Mouse (Mus musculus) limb, embryonic 14.5 days (tissue): ENCODE measurements around the gene Gm20388. TPM values are rescaled to one million over a fixed set of nuclear protein-coding genes. Genes with fewer than 3 reads are reported as not detected.

ENCODE experiments used
- ATAC-seq: fragments of 200-750 bp; cut with Nextera tagmentation; 2 replicates; pipeline ENCODE4 v1.8.0; 2017; ENCODE audit warnings: low read depth, moderate number of reproducible peaks, moderate TSS enrichment; ENCODE audit not compliant: low FRiP score
- DNase-seq: peaks from one replicate; pipeline ENCODE4 v3.0.0-alpha.2; 2015; ENCODE audit warnings: low spot score
- H3K27ac ChIP-seq: fragments of 300-500 bp; sonication (generic); replicated peaks from 2 replicates; pipeline ENCODE4 v1.5.1; 2014; ENCODE audit warnings: low read depth, mild to moderate bottlenecking, low read length, moderate library complexity, mixed read lengths
- H3K27me3 ChIP-seq: fragments of 300-500 bp; sonication (generic); 2 replicates; pipeline ENCODE4 v1.6.1; 2014; ENCODE audit warnings: low read length, mixed read lengths; ENCODE audit not compliant: control insufficient read depth, insufficient read depth
- H3K36me3 ChIP-seq: fragments of 300-500 bp; sonication (generic); 2 replicates; pipeline ENCODE4 v1.6.1; 2014; ENCODE audit warnings: mild to moderate bottlenecking, low read length, moderate library complexity, mixed read lengths; ENCODE audit not compliant: control insufficient read depth, insufficient read depth
- H3K4me1 ChIP-seq: fragments of 300-500 bp; sonication (generic); 2 replicates; pipeline ENCODE4 v1.6.1; 2014; ENCODE audit warnings: antibody characterized with exemption, low read length, mixed read lengths; ENCODE audit not compliant: control insufficient read depth, insufficient read depth
- H3K4me2 ChIP-seq: fragments of 300-500 bp; sonication (generic); replicated peaks from 2 replicates; pipeline ENCODE4 v1.6.1; 2014; ENCODE audit warnings: low read depth, mild to moderate bottlenecking, low read length, moderate library complexity; ENCODE audit not compliant: severe bottlenecking
- H3K4me3 ChIP-seq: fragments of 300-500 bp; sonication (generic); replicated peaks from 2 replicates; pipeline ENCODE4 v1.5.1; 2014; ENCODE audit warnings: low read length
- H3K9ac ChIP-seq: fragments of 300-500 bp; sonication (generic); 2 replicates; pipeline ENCODE4 v1.6.1; 2014; ENCODE audit warnings: mild to moderate bottlenecking, low read depth, low read length, moderate library complexity; ENCODE audit not compliant: severe bottlenecking
- H3K9me3 ChIP-seq: fragments of 300-500 bp; sonication (generic); 2 replicates; pipeline ENCODE4 v1.6.1; 2016; ENCODE audit warnings: low read length; ENCODE audit not compliant: control insufficient read depth
- POLR2A ChIP-seq: fragments of 200-500 bp; IDR thresholded peaks from 2 replicates; pipeline ENCODE4 v1.8.0; 2012; ENCODE audit warnings: inconsistent platforms, mild to moderate bottlenecking, moderate library complexity, borderline replicate concordance; ENCODE audit not compliant: insufficient read depth, insufficient read length; ENCODE audit errors: extremely low read depth
- WGBS: fragments of 180-500 bp; shearing (Covaris S2); extraction: QIAGEN DNeasy Blood & Tissue Kit; methylation state at CpG from one replicate; pipeline ENCODE4 v1.1.7; 2014; 5-methylcytosine and 5-hydroxymethylcytosine counted together
- polyA plus RNA-seq, 2 experiments: library from polyadenylated mRNA; depleted of rRNA in 1 of 2; stranded (reverse) in 1 of 2; unstranded in 1 of 2; fragments of >200 nt; fragmentation: Nextera tagmentation in 1 of 2; extraction: Ambion mirVana in 1 of 2; gene quantifications; 2 replicates each; pipeline versions ENCODE4 v1.2.1 to v1.2.3; 2012 to 2014

Gene Gm20388
- polyA plus RNA-seq, 2 experiments, result 1.9 to 49.9 TPM

DNA sequence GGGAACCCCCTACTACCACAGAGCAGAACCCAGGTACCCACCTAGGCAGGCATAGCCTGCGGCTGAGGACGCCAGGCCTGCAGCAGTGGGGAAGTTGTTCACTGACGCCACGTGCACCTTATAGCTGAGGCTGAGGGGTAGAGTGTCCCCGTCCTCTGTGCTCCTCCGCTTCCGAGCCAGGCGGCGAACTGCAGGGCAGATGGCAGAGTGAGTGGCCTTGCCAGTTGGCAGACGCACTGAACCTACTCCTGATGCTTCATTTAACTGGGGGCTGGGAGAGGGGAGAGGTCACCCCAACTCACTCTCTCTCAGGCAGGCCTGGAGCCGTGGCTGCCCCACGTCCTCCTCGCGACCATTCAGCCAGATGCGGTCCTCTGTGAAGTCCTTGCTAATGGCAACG is 2528.7 kb downstream of the Gm20388 start:
- ATAC-seq (no peak), DNase-seq (no peak)
- H3K4me2 ChIP-seq, result no peak overlapping the region
- WGBS, result 91% methylated on average over 16 of the region's 16 CpGs
- H3K9me3 ChIP-seq, result no peaks in the 10 kb centered on the region
- H3K27ac ChIP-seq, result no peak overlapping the region
- TF ChIP-seq POLR2A, result no peak
- H3K4me3 ChIP-seq, result no peak overlapping the region
- H3K36me3 ChIP-seq, result peaks cover 42% of the 10 kb centered on the region
- H3K4me1 ChIP-seq, result peaks cover 6% of the 10 kb centered on the region
- no peaks in the 10 kb centered on the region for H3K27me3 ChIP-seq
- H3K9ac ChIP-seq, result no peak overlapping the region

GRCm38 (mm10) chr8:122441326-122441725 is 2530.7 kb downstream of the Gm20388 start:
- no peak overlapping the region for H3K4me3 ChIP-seq
- no peaks in the 10 kb centered on the region for H3K9me3 ChIP-seq
- H3K9ac ChIP-seq, result no peak overlapping the region
- H3K27ac ChIP-seq, result no peak overlapping the region
- TF ChIP-seq POLR2A, result no peak
- peaks cover 14% of the 10 kb centered on the region for H3K4me1 ChIP-seq
- H3K27me3 ChIP-seq, result no peaks in the 10 kb centered on the region
- WGBS, result 100% methylated on average over 1 of the region's 1 CpGs
- DNase-seq, result no peak
- H3K4me2 ChIP-seq, result no peak overlapping the region
- peaks cover 29% of the 10 kb centered on the region for H3K36me3 ChIP-seq
- ATAC-seq, result no peak

DNA sequence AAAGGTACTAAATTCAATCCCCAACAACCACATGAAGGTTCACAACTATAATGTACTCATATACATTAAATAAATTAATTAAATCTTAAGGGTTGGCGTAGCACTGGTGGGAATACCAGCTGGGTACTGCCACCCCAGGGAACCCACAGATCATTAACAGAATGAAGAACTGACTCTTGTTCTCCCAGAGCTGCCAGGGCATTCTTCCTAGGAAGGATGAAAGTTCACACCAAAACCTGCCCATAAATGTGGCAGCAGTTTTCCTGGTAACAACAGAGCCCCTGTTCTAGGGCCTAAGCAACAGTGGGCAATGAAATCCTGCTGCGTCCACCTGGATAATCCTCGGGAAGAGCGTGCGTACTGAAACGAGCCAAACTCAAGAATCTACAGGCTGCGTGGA is 2531.7 kb downstream of the Gm20388 start:
- Histone ChIP-seq H3K36me3 (peaks cover 18% of the 10 kb centered on the region), H3K9ac (peak overlapping the region; percentile 65), H3K9me3 (no peaks in the 10 kb centered on the region), H3K27me3 (no peaks in the 10 kb centered on the region), H3K4me1 (peaks cover 14% of the 10 kb centered on the region), H3K4me2 (peak overlapping the region; percentile 95), H3K27ac (no peak overlapping the region), H3K4me3 (peak overlapping the region; percentile 68)
- ATAC-seq, result no peak
- 14% methylated on average over 7 of the region's 7 CpGs for WGBS
- no peak for TF ChIP-seq POLR2A
- DNase-seq, result no peak

GRCm38 (mm10) chr8:122442781-122443180 is 2532.1 kb downstream of the Gm20388 start:
- no peak for DNase-seq
- H3K4me3 ChIP-seq, result peak overlapping the region; percentile 68
- no peaks in the 10 kb centered on the region for H3K27me3 ChIP-seq
- H3K27ac ChIP-seq, result peak overlapping the region; percentile 28; the same call in 1 of the 2 replicates
- ATAC-seq, result no peak; the same call in 1 of the 2 replicates
- 3% methylated on average over 10 of the region's 12 CpGs for WGBS
- H3K9ac ChIP-seq, result peak overlapping the region; percentile 65
- H3K4me1 ChIP-seq, result peaks cover 14% of the 10 kb centered on the region
- TF ChIP-seq POLR2A, result no peak
- H3K36me3 ChIP-seq, result peaks cover 14% of the 10 kb centered on the region
- peak overlapping the region; percentile 95 for H3K4me2 ChIP-seq
- H3K9me3 ChIP-seq, result no peaks in the 10 kb centered on the region

GRCm38 (mm10) chr8:122443262-122444006 is 2532.8 kb downstream of the Gm20388 start, which contains the start of gene Mvd:
Gene Mvd (minus strand): TSS chr8:122443422.
- peak; percentile 67; the same call in 1 of the 2 replicates for TF ChIP-seq POLR2A
- Histone ChIP-seq H3K27ac (peak within 1 kb of the TSS; percentile 92), H3K4me1 (peaks cover 14% of the 10 kb centered on the region), H3K27me3 (no peaks in the 10 kb centered on the region), H3K4me2 (peak within 1 kb of the TSS; percentile 95), H3K36me3 (peaks cover 11% of the 10 kb centered on the region), H3K9me3 (no peaks in the 10 kb centered on the region), H3K9ac (peak within 1 kb of the TSS; percentile 71), H3K4me3 (peak within 1 kb of the TSS; percentile 68)
- ATAC-seq (peak; percentile 97), DNase-seq (peak; percentile 99)
- WGBS, result under 1% methylated on average over 47 of the region's 47 CpGs
